Mouse (Mus musculus): ENCODE measurements around the gene Slc19a2.

DNA sequence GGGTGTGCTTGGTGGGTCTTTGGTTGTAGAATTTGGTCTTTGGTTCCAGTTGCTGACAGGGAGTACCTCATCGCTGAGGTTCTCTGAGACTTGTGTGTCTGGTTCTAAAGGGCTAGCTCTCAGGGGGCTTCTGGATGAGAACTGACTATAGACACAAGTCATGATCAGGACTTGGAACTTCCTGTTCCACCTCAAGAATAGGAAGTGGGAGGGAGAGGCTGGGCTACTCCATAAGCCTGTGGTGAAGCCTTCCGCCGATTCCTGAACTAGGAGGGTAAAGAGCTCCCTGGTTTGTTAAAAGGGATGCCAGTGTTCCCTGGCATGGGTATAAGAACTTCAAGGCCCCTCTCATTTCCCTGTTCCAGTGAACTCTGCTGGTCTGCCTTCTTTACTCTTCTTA lies 35.2 kb downstream of the Slc19a2 start:
- no peak for TF ChIP-seq CTCF (IDR thresholded peaks at IDR 0.05; ENCODE audit: low read depth, low read length)
- no peak for TF ChIP-seq POLR2A (IDR thresholded peaks at IDR 0.05; ENCODE audit: borderline replicate concordance, low read depth, low read length)
